20 mouse cellular contexts compared by ENCODE assay signal in genomic region chr8:126844627-126845026, GRCm38 (mm10).
DNase-seq lines count a peak whose midpoint lies in the region; ATAC-seq and TF ChIP-seq lines count a peak whose summit lies in the region.
"Had no signal": no experiment of that assay in that cellular context is flagged by ENCODE, and none has a peak within 500 bp of the region (broad histone marks: within the 10 kb centered on the region; RNA-seq: fewer than 3 reads in every experiment).

No protein-coding gene starts in this region.

- H3K4me1 ChIP-seq in liver, postnatal 0 days (ENCODE audit: insufficient read depth), result peaks cover 47% of the 10 kb centered on the region
- H3K4me1 ChIP-seq in lung, embryonic 14.5 days (ENCODE audit: insufficient read depth), result peaks cover 14% of the 10 kb centered on the region
- peaks cover 6% of the 10 kb centered on the region for H3K4me1 ChIP-seq in midbrain, embryonic 15.5 days

- H3K9ac ChIP-seq in liver, postnatal 0 days (replicated peaks), result no peak overlapping the region
- H3K9ac ChIP-seq in lung, embryonic 14.5 days, result no peak overlapping the region
- no peak overlapping the region for H3K9ac ChIP-seq in midbrain, embryonic 15.5 days
- H3K9ac ChIP-seq: heart, embryonic 13.5 days; hindbrain, embryonic 15.5 days; liver, embryonic 13.5 days; neural tube, embryonic 12.5 days had no signal

- DNase-seq in liver, postnatal 0 days, result no peak
- no peak for DNase-seq in liver
- peak; percentile 59 for DNase-seq in lung, embryonic 14.5 days
- peak; percentile 90 for DNase-seq in lung, postnatal 36 days
- DNase-seq in thymus, postnatal 36 days, result no peak
- DNase-seq: cerebellum, adult 11-12 months; cerebellum, postnatal 25 days; heart, postnatal 36 days; kidney, adult 9 months; kidney, postnatal 4 days; liver, embryonic 13.5 days; right cerebral cortex, postnatal 14 days; thymus, adult 2 months had no signal

- H3K4me3 ChIP-seq in liver, postnatal 0 days (ENCODE audit: low read depth, low read length), result no peak overlapping the region
- H3K4me3 ChIP-seq in lung, embryonic 14.5 days (ENCODE audit: low read depth, low read length), result no peak overlapping the region
- no peak overlapping the region for H3K4me3 ChIP-seq in midbrain, embryonic 15.5 days
- H3K4me3 ChIP-seq: embryonic facial prominence, embryonic 10.5 days; heart, embryonic 13.5 days; hindbrain, embryonic 15.5 days; liver, embryonic 13.5 days; neural tube, embryonic 12.5 days had no signal

- H3K4me2 ChIP-seq in liver, postnatal 0 days (ENCODE audit: low read depth, low read length), result no peak overlapping the region
- no peak overlapping the region for H3K4me2 ChIP-seq in lung, embryonic 14.5 days
- no peak overlapping the region for H3K4me2 ChIP-seq in midbrain, embryonic 15.5 days
- H3K4me2 ChIP-seq: heart, embryonic 13.5 days; hindbrain, embryonic 15.5 days; liver, embryonic 13.5 days; neural tube, embryonic 12.5 days had no signal

- H3K27ac ChIP-seq in liver, postnatal 0 days (ENCODE audit: low read depth), result peak overlapping the region; percentile 66
- H3K27ac ChIP-seq in lung, embryonic 14.5 days (ENCODE audit: low read depth), result peak overlapping the region; percentile 71; the same call in 1 of the 2 replicates
- no peak overlapping the region for H3K27ac ChIP-seq in midbrain, embryonic 15.5 days
- H3K27ac ChIP-seq: embryonic facial prominence, embryonic 10.5 days; heart, embryonic 13.5 days; hindbrain, embryonic 15.5 days; liver, embryonic 13.5 days; neural tube, embryonic 12.5 days had no signal

- TF ChIP-seq EP300 in liver, postnatal 0 days (IDR thresholded peaks at IDR 0.05; ENCODE audit: low read depth), result no peak

- H3K36me3 ChIP-seq in liver, postnatal 0 days (replicated peaks; ENCODE audit: insufficient read depth, low read length), result no peaks in the 10 kb centered on the region
- no peaks in the 10 kb centered on the region for H3K36me3 ChIP-seq in lung, embryonic 14.5 days (ENCODE audit: insufficient read depth)
- H3K36me3 ChIP-seq in midbrain, embryonic 15.5 days (replicated peaks), result no peaks in the 10 kb centered on the region
- H3K36me3 ChIP-seq: embryonic facial prominence, embryonic 10.5 days; heart, embryonic 13.5 days; hindbrain, embryonic 15.5 days; liver, embryonic 13.5 days; neural tube, embryonic 12.5 days had no signal

- peak; percentile 10 for ATAC-seq in liver, postnatal 0 days
- ATAC-seq in lung, embryonic 14.5 days (ENCODE audit: insufficient read depth), result no peak
- ATAC-seq in midbrain, embryonic 15.5 days (replicated peaks), result no peak
- no peak for ATAC-seq in erythroid progenitor cell, adult 5-6 weeks (replicated peaks; ENCODE audit: low FRiP score, poor library complexity, severe bottlenecking)
- ATAC-seq: forebrain, embryonic 14.5 days had no signal

- no peaks in the 10 kb centered on the region for H3K27me3 ChIP-seq in liver, postnatal 0 days (ENCODE audit: insufficient read depth, low read length)
- no peaks in the 10 kb centered on the region for H3K27me3 ChIP-seq in lung, embryonic 14.5 days (ENCODE audit: insufficient read depth, low read length)
- no peaks in the 10 kb centered on the region for H3K27me3 ChIP-seq in midbrain, embryonic 15.5 days (replicated peaks)
- H3K27me3 ChIP-seq: heart, embryonic 13.5 days; hindbrain, embryonic 15.5 days; liver, embryonic 13.5 days; neural tube, embryonic 12.5 days had no signal

- H3K9me3 ChIP-seq in liver, postnatal 0 days (ENCODE audit: low read length), result no peaks in the 10 kb centered on the region
- no peaks in the 10 kb centered on the region for H3K9me3 ChIP-seq in lung, embryonic 14.5 days (ENCODE audit: low read depth, low read length)
- H3K9me3 ChIP-seq in midbrain, embryonic 15.5 days, result no peaks in the 10 kb centered on the region
- H3K9me3 ChIP-seq: embryonic facial prominence, embryonic 10.5 days; heart, embryonic 13.5 days; hindbrain, embryonic 15.5 days; liver, embryonic 13.5 days; neural tube, embryonic 12.5 days had no signal

- TF ChIP-seq CTCF in liver, postnatal 0 days (IDR thresholded peaks at IDR 0.05; ENCODE audit: low read depth), result no peak
- TF ChIP-seq CTCF in lung, embryonic 14.5 days (IDR thresholded peaks at IDR 0.05; ENCODE audit: low read depth), result no peak

- 61% methylated on average over 4 of the region's 4 CpGs for WGBS in liver, postnatal 0 days (ENCODE audit: insufficient replicate concordance)
- 50% methylated on average over 4 of the region's 4 CpGs for WGBS in lung, embryonic 14.5 days
- 88% methylated on average over 4 of the region's 4 CpGs for WGBS in midbrain, embryonic 15.5 days

Comparison
In these comparisons a context has a peak if more than half of its experiments do, and no peak if none do; other contexts are left out.
1. DNase-seq: peak in lung, embryonic 14.5 days (single experiment) and lung, postnatal 36 days (single experiment); none in liver, postnatal 0 days (single experiment), liver (single experiment) and thymus, postnatal 36 days (0 of 2).